ENCODE assay signal across 19 mouse cellular contexts in genomic region chr4:145515776-145516565, GRCm38 (mm10). TPM values are rescaled to one million over a fixed set of nuclear protein-coding genes. Genes with fewer than 3 reads are reported as not detected.
"Had no signal": no experiment of that assay in that cellular context is flagged by ENCODE, and none has a peak within 500 bp of the region (broad histone marks: within the 10 kb centered on the region; RNA-seq: fewer than 3 reads in every experiment).

No protein-coding gene starts in this region.

RNA-seq across cellular contexts. Expression of gene Zfp990, which starts 5.4 kb away (rescaled TPM):
- total RNA-seq: liver, adult 2 months; midbrain, postnatal 0 days; monocyte, adult 5-6 weeks had no signal
- polyA plus RNA-seq: limb, embryonic 14.5 days; liver, adult 2 months; liver, embryonic 13.5 days; liver, embryonic 15.5 days; liver, embryonic 16.5 days; liver, postnatal 0 days; lung, adult 2 months; lung, embryonic 15.5 days; lung, embryonic 16.5 days; lung, postnatal 0 days; macrophage; midbrain, embryonic 10.5 days; midbrain, embryonic 12.5 days; midbrain, embryonic 13.5 days; midbrain, embryonic 14.5 days; midbrain, embryonic 15.5 days; neural tube, embryonic 12.5 days had no signal
